Mouse (Mus musculus): ENCODE results near the gene Zbtb44.

Zbtb44 gene

GRCm38 (mm10) chr9:31072256-31072655, 41.8 kb downstream of the Zbtb44 start:
- no peak for DNase-seq

DNA sequence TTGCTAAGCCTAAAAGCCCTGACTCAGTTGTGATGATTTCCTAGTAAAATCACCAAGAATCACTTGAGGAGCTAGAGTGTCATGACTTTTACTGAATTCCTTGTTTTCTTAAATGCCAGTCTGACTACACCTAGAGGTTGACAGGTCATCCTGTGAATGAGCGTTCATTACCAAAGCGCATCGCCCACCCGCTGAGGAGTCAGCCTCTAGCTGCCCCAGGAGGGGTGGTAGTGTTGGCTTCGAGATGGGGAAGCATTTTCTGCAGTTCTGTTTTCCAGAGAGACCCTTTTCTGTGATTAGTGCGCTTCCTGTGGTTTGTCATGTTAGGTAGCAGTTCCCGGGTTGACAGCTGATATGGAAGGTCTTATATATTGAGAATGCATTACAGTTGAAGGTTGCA, 43.4 kb downstream of the Zbtb44 start:
- DNase-seq, result no peak

- DNase-seq, result no peak
These were observed 44.4 kb downstream of the Zbtb44 start for GRCm38 (mm10) chr9:31074836-31075235.

GRCm38 (mm10) chr9:31080726-31081125, 50.3 kb downstream of the Zbtb44 start:
- DNase-seq, result no peak

DNA sequence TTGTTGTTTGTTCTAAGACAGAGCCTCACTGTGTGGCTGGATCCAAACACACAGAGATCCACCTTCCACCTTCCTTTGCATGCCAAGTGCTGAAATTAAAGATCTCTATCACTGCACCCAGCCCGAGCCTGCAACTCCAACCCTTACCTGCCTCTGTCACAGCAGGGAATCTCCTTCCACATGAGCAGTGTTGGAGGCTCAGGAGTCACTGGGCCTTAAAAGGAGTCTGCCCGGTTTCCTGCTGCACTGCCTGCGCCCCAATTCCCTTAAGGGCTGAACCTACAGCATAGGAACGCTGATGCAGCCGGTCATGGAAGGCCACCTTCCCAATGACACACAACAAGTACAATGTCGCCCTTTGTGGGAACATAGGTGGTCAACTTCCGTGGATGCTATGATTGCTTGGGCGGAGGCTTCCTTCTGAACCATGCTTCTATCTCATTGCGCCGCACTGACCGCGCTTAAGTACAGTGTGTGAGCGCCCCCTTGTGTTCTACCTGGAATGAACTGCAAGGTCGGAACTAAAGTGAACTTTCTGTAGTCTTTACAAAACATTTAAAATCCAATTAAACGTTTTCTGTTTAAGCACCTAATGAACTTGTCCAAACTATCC, 51.7 kb downstream of the Zbtb44 start:
- peak; percentile 28 for DNase-seq

GRCm38 (mm10) chr9:31082771-31083170, 52.3 kb downstream of the Zbtb44 start:
- no peak for DNase-seq

DNA sequence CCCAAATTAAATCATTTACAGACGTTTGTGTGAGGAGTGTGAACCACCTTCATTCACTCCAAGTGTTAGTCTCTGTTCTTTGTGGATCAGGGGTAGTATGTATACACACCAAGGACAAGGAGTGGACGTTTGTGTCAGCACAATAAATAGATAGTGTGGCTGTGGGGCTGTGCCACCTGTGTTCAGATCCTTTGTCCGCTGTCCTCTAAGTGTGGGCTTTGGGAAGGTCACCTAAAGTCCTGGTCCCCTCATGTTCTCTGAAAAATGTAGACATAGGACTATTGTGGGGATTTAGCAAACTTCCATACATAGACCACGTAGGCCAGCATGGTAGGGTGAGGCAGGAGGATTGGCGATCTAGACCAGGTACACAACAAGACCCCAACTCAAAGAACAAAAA, 55.1 kb downstream of the Zbtb44 start:
- DNase-seq, result no peak

DNA sequence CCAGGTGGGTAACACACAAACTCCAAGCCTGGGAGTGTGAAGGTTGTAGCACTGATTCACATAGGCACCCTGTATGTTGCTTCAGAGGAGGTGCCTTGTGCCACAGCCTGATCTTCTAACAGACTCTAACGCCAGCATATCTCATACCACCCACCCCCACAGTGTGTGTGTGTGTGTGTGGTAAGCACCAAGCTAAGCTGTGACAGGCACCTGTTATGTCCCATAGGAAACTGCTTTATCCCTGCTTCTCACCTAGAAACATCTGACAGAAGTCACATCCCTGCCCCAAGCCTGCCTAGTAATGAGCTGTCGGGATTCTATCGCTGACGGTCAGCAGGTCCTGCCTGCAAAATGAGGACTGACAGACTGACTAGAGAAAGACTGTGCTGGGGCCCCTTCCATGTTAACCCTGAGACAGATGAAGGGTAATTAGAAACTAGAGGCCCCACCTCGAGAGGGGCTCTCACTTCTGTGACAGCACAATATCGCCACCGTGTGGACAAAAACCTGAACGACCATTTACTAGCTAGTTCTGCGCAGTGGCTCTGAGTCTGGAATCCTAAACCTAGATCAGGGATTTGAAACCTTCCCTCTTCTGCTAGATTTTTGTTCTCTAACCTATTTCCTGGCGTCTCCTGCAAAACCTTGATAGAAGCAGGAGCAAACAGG, 55.8 kb downstream of the Zbtb44 start:
- DNase-seq, result peak; percentile 30

DNA sequence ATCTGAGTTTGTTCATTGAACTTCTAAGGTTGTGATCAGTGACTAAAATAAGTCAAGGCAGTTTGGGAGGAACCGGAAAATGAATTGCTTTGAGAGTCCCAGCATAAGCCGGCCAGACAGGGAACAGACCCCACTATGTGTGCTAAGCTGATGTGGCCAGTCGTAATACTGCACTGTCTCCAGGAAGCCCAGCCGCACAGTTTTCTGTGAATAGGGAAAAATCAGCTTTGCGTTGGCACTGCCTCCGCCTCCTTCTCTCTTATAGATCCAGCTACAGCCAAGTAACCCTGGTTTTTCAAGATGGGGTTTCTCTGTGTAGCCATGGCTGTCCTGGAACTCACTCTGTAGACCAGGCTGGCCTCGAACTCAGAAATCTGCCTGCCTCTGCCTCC, 56.3 kb downstream of the Zbtb44 start:
- no peak for DNase-seq

DNA sequence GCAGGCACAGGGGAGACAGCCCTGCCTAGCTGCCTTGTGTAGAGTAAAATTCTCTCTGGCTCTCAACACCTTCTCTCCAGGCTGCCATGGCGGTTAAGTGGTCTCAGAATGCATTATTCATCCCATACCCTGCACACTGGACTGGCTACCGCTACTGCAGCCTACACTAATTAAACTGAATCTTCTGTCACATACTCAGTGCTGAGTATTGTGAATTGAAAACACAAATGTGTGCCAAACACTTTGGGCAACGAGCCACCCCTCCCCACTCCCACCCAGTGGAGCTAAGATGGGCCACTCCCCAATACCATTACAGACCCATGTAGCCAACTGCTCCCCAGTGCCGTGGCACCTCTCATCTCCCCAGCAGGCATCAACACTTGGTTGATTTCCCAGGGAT, 57.0 kb downstream of the Zbtb44 start:
- no peak for DNase-seq

DNA sequence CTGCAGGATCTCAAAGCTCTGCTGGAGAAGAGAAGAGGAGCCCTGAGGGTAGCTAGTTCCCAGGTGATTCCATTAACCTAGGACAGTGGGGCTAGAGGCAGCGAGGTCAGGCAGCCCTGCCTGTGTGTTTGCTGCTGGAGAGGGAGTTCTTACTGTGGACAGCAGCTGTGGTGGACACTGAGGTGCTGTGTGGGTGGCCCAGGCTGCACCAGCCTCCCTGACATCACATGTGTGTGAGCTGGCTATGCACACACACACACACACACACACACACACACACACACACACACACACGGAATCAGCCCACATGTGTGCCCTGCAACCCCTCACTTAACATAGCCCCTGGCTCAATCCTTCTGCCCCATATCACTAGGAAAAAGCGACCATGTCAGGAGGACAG, 57.7 kb downstream of the Zbtb44 start:
- DNase-seq, result no peak

DNA sequence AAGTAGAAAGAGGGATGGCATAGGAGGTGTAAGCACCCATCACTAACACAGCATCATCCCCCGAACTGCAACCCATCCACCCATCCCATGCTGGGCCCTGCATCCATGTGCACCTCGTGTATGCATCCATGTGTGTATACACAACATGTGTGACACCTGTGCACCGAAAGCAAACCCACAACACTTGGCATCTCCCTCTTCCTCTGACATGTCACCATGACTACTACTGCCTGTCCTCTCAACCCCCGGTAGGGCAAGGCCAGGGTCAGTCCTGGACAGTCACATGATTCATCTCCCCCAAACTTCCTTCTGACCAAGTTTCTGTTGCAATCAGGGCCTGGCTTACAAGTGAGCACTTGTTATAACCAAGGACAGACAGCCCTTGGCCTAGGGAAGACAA, 58.4 kb downstream of the Zbtb44 start:
- DNase-seq, result no peak

DNA sequence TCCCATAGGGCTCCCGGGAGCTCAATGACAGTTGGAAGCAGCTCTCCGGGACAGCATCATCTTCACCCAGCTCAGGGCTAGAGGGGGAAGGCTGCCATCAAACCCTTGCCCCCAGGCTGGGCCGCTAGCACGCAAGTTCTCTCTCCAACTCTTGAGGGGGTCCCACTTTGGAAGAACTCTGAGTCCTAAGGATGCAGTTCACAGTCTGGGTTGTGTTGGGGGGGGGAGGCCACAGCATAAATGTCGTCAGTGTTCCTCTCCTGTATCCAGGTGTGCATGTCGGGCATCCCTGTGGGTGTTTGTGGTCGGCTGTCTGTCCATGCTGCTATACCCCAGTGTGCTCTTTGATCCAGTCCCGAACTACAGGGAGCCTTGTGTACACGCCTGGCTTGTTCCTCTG, 59.1 kb downstream of the Zbtb44 start:
- DNase-seq, result no peak

GRCm38 (mm10) chr9:31090081-31091023, 59.9 kb downstream of the Zbtb44 start:
- no peak for DNase-seq

GRCm38 (mm10) chr9:31091162-31091581, 60.7 kb downstream of the Zbtb44 start:
- no peak for DNase-seq

DNA sequence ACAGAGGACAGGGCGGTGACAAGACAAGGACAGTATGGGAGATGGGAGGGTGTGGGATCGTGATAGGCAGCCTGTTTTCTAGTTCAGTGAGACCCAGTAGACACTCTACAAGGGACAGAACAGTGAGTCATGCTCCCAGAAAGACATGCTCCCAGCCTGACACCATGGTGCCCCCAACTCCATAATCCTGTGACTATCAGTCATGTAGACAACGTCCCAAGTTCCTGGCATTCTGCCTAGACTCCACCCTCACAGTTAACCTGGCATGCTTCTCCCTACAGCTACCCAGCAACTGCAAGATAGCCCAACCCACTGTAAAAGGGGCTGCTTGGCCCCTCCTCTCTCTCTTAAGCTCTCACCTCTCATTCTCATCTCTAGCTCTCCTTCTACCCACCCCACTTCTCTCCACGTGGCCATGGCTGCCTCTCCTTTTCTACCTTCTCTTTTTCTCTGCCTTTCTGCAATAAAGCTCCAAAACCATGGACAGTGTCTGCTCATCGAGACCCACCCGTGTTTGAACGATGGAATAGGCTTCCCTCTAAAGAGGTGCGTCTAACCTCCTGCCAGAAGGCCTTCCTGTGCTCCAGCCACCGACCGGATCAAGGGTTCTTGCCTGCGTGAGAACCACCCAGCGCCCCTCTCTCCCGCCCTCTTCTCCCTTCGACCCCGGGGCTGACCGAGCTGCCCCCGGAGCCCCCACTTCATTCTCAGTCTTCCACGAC, 61.8 kb downstream of the Zbtb44 start:
- no peak for DNase-seq

- DNase-seq, result no peak
These were observed 62.4 kb downstream of the Zbtb44 start for GRCm38 (mm10) chr9:31092833-31093195.

GRCm38 (mm10) chr9:31097088-31098082, 66.9 kb downstream of the Zbtb44 start:
- DNase-seq, result no peak

DNA sequence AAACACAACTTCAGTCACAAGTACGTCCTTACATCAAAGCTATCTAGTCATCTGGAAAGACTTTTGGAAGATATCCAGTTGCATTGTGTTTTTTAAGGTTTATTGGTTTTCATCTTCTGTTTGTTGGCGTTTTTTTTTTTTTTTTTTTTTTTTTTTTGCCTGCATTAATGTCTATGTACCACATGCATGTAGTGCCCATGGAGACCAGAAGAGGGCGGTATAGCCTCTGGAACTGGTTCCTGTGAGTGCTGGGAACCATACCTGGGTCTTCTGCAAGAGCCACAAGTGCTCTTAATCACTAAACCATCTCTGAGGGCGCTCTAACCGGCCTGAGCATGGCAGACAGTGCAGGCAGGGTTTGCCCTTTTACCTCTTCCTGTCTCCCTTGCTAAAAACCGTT, 67.7 kb downstream of the Zbtb44 start:
- no peak for DNase-seq

- no peak for DNase-seq
These were observed 78.0 kb downstream of the Zbtb44 start for GRCm38 (mm10) chr9:31108464-31108863.

GRCm38 (mm10) chr9:31115586-31115985, 85.1 kb downstream of the Zbtb44 start:
- DNase-seq, result no peak

GRCm38 (mm10) chr9:31117088-31117487, 86.6 kb downstream of the Zbtb44 start:
- DNase-seq, result no peak
